Mouse (Mus musculus): ENCODE results near the gene Atp5g3.

GRCm38 (mm10) chr2:73940471-73940870 is 29.3 kb upstream of the Atp5g3 start:
- TF ChIP-seq CTCF (conservative IDR thresholded peaks at IDR 0.05; ENCODE audit: low read length) (no peak), NANOG (IDR thresholded peaks at IDR 0.05; ENCODE audit: borderline replicate concordance, low read length) (no peak), POU5F1 (IDR thresholded peaks at IDR 0.05; ENCODE audit: borderline replicate concordance, low read length) (no peak)
